Mouse (Mus musculus) heart, adult 2 months (tissue): Measurements from ENCODE around the gene Lbhd1. TPM values are rescaled to one million over a fixed set of nuclear protein-coding genes. Genes with fewer than 3 reads are reported as not detected.

Experiments
- DNase-seq, 2 experiments: peaks; one replicate each; pipeline ENCODE4 v3.0.0; 2021
- H3K27ac ChIP-seq: fragments of 200-600 bp; 2 replicates; pipeline ENCODE4 v1.8.1; 2022
- H3K27me3 ChIP-seq: fragments of 200-500 bp; 2 replicates; pipeline ENCODE4 v1.6.1; 2012; ENCODE audit warnings: mild to moderate bottlenecking, low read length, inconsistent platforms, mixed read lengths; ENCODE audit not compliant: control insufficient read depth, insufficient read depth
- H3K36me3 ChIP-seq: fragments of 200-500 bp; 2 replicates; pipeline ENCODE4 v1.6.1; 2012; ENCODE audit warnings: low read length, inconsistent platforms; ENCODE audit not compliant: control insufficient read depth, insufficient read depth
- H3K4me1 ChIP-seq: fragments of 200-500 bp; 2 replicates; pipeline ENCODE4 v1.6.1; 2011; ENCODE audit warnings: low read length; ENCODE audit not compliant: control insufficient read depth, insufficient read depth
- H3K4me3 ChIP-seq: fragments of 200-600 bp; 2 replicates; pipeline ENCODE4 v1.8.1; 2022
- H3K79me2 ChIP-seq: fragments of 200-500 bp; replicated peaks from 2 replicates; pipeline ENCODE4 v1.6.1; 2012; ENCODE audit warnings: mild to moderate bottlenecking, inconsistent platforms, low read length, moderate library complexity, mixed read lengths; ENCODE audit not compliant: control insufficient read depth, insufficient read depth
- H3K9ac ChIP-seq: fragments of 200-500 bp; 2 replicates; pipeline ENCODE4 v1.6.1; 2012; ENCODE audit warnings: low read depth, mild to moderate bottlenecking, control low read depth, inconsistent platforms, low read length, mixed read lengths
- CTCF ChIP-seq: fragments of 200-600 bp; IDR thresholded peaks from 2 replicates; pipeline ENCODE4 v1.8.1; 2022; ENCODE audit warnings: antibody characterized with exemption, mild to moderate bottlenecking, moderate library complexity
- EP300 ChIP-seq: fragments of 200-500 bp; IDR thresholded peaks from 2 replicates; pipeline ENCODE4 v1.6.1; 2011; ENCODE audit warnings: low read depth, low read length, control low read depth; ENCODE audit not compliant: insufficient read depth
- POLR2A ChIP-seq: fragments of 200-500 bp; IDR thresholded peaks from 2 replicates; pipeline ENCODE4 v1.6.1; 2011; ENCODE audit warnings: mild to moderate bottlenecking, low read depth, low read length, control low read depth; ENCODE audit not compliant: insufficient read depth
- WGBS: fragments of 180-500 bp; shearing (Covaris S2); methylation state at CpG from one replicate; pipeline ENCODE4 v1.1.7; 2018; 5-methylcytosine and 5-hydroxymethylcytosine counted together
- intact Hi-C: fragments of 180-260 bp; cut with DNase I; formaldehyde crosslinking; loops from one replicate; pipeline ENCODE4 v1.15.1; 2025
- polyA plus RNA-seq: library from polyadenylated mRNA; depleted of rRNA; stranded (reverse); fragments of >200 nt; gene quantifications from 2 replicates; pipeline ENCODE4 v1.2.3, GENCODE M21; 2012
- total RNA-seq, 2 experiments: library from RNA; stranded (reverse); gene quantifications; 2 replicates each; pipeline ENCODE4 v1.2.3; 2021

Lbhd1 gene
- total and polyA plus RNA-seq, 3 experiments, result 1.1 to 5.2 (median 4.2) TPM

DNA sequence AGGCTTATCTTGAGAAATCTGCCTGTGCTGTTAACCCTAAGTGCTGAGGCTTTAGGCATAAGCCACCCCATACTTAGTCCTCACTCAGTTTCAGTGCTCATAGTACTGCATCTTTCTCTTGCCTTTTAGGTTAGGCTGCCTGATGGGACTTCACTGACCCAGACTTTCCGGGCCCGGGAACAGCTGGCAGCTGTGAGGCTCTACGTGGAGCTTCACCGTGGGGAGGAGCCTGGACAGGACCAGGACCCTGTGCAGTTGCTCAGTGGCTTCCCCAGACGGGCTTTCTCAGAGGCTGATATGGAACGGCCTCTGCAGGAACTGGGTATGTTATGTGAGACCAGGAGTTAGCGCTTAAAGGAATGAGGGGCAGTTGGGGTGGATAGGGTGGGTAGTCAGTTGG, 8.5 kb upstream of the Lbhd1 start:
- Histone ChIP-seq H3K27me3 (no peaks in the 10 kb centered on the region), H3K4me3 (no peak overlapping the region), H3K4me1 (peaks cover 5% of the 10 kb centered on the region), H3K27ac (no peak overlapping the region), H3K9ac (no peak overlapping the region), H3K36me3 (peaks cover 8% of the 10 kb centered on the region), H3K79me2 (0 out of 2 replicates have a peak, but pooled peaks cover 1% of the 10 kb centered on the region)
- 87% methylated on average over 7 of the region's 7 CpGs for WGBS
- TF ChIP-seq POLR2A, result no peak
- no peak for TF ChIP-seq EP300
- TF ChIP-seq CTCF, result no peak
- no peak for DNase-seq
- intact Hi-C loops, result no loop called here

DNA sequence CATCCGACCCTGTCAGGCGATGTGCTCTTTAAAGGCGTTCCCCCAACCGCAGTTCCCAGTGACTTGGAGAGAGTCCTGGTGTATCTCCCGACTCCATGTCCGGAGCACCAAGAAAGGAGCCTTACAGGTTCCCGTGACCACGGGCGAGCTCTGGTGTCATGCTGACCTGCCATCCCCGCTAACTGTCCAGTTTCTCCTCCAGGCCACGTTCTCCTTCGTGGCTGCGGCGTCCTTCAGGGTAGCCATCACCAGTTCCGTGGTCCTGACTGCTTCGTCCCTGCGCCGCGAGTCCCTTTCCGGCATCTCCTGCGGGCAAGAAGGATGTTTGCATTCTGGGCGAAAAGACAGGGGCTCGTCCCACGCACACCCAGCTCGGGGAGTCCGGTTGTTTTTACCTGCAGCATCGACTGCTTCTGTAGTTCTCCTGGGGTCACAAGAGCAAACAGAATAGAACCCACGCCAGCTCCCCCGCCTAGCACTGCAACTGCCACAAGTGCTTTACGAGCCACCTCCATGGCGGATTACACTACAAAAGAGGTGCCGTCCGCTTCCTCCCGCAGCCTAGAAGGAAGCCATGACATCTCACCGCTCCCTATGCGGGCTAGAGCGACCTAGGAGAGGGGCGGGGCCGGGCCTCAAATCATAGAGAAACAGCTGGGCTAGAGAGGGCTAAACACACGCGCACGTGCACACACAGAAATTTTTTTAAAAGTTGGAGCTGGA, 3.1 kb upstream of the Lbhd1 start, which contains the start of gene Uqcc3:
Uqcc3 (minus strand) TSS at position 613 of the 723 bp plus-strand sequence.
- under 1% methylated on average over 42 of the region's 42 CpGs for WGBS
- TF ChIP-seq POLR2A (peak; percentile 92), CTCF (no peak), EP300 (peak; percentile 74; the same call in 1 of the 2 replicates)
- Histone ChIP-seq H3K27ac (peak within 1 kb of the TSS; percentile 85), H3K36me3 (peaks cover 6% of the 10 kb centered on the region), H3K79me2 (no peaks in the 10 kb centered on the region), H3K9ac (peak within 1 kb of the TSS; percentile 90), H3K4me1 (peaks cover 4% of the 10 kb centered on the region), H3K4me3 (peak within 1 kb of the TSS; percentile 78), H3K27me3 (no peaks in the 10 kb centered on the region)
- peak; percentile 90 to 91 for DNase-seq
- intact Hi-C loops, result loop anchor here (1.0 kb wide), 1 partner anchor 9 kb away; the partner anchor contains the start of gene Ubxn1

DNA sequence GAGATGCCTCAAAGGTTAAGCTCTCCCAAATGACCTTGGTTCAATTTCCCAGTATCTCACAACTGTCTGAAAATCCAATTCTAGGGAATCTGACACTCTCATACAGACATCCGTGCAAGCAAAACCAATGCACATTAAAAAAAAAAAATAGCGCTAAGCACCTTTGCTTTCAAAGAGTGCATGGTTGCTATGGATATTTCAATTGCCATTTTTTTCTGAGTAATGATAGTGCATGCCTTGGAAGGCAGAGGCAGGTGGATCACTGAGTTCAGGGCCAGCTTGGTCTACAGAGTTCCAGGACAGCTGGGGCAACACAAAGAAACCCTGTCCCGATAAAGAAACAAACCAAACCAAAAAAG, 2.5 kb upstream of the Lbhd1 start:
- H3K4me3 ChIP-seq, result peak overlapping the region; percentile 78
- H3K27me3 ChIP-seq, result no peaks in the 10 kb centered on the region
- DNase-seq, result no peak
- H3K9ac ChIP-seq, result no peak overlapping the region
- peaks cover 6% of the 10 kb centered on the region for H3K36me3 ChIP-seq
- TF ChIP-seq EP300 (no peak), CTCF (no peak), POLR2A (no peak)
- WGBS, result 3% methylated on average over 3 of the region's 3 CpGs
- peak overlapping the region; percentile 85 for H3K27ac ChIP-seq
- intact Hi-C loops, result no loop called here
- H3K4me1 ChIP-seq, result peaks cover 4% of the 10 kb centered on the region
- H3K79me2 ChIP-seq, result no peaks in the 10 kb centered on the region

DNA sequence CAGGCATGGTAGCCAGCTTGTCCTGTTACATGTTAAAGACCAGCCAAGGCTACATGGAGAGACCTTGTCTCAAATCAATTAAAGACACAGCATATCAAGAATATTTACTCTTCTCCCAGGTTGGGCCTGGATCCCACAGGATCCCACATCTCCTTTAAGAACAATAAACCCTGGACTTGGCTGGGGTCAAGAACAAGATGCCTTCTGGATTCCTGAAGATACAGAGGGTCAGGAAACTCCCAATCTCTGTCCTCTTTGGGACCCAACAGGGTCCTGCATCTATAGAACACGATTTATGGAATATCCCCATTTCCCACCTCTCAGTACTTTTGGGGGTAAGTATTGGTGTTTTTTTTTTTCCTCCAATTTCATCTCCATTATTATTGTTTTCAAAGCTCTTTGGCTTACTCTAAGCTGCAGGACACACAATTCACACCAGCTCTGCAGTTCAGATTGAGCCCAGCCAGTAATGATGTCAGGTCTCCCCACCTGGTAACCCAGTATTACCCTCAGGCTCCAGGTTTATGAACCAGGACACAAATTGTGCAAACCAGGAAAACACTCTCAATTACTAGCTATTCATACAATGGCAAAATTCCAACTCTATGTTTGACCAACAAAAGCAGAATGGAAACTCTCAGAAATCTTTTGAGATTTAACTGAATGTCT, 3.5 kb downstream of the Lbhd1 start:
- TF ChIP-seq CTCF, result no peak
- no peak for TF ChIP-seq EP300
- TF ChIP-seq POLR2A, result no peak
- H3K27me3 ChIP-seq, result no peaks in the 10 kb centered on the region
- 29% methylated on average over 1 of the region's 1 CpGs for WGBS
- H3K36me3 ChIP-seq, result no peaks in the 10 kb centered on the region; the same call in 1 of the 2 replicates
- peaks cover 3% of the 10 kb centered on the region; the same call in 1 of the 2 replicates for H3K4me1 ChIP-seq
- H3K9ac ChIP-seq, result no peak overlapping the region
- intact Hi-C loops, result no loop called here
- H3K4me3 ChIP-seq, result no peak overlapping the region
- no peaks in the 10 kb centered on the region; the same call in 1 of the 2 replicates for H3K79me2 ChIP-seq
- DNase-seq, result no peak
- H3K27ac ChIP-seq, result no peak overlapping the region

DNA sequence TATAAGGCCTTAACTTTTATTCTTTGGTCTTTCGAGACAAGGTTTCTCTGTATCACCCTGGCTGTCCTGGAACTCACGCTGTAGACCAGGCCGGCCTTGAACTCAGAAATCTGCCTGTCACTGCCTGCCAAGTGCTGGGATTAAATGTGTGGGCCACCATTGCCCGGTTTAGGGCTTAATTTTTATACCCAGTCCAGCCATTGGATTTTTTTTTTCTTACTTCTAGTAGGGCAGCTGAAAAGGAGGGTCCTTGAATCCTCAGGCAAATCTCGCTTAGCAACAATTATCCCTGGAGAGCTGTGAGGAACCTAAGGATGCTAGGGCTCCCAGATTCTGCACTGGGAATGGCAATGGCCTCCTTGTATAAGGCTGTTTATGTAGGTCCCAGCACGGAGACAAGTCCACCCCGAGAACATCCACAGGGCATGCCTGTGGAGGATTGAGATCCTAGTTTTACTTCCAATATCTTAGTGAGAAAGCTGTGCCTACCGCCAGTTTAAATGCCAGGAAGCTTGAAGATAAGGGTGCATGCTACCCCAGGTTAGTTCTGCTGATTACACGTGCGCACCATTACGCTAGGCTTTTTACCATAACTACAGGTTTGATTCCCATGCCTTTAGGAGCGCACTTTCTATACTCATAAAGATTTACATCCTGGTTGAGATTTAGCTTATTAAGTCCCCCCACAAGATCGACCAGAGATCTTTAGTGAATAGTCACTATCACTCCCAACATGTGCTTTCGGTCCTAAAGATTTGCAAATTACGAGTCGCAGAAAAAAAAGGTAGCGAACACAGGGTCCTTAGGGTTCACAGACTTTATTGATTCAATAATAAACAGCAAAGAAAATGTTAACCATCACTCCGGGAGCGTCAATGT, 4.3 kb downstream of the Lbhd1 start:
- peaks cover 3% of the 10 kb centered on the region; the same call in 1 of the 2 replicates for H3K4me1 ChIP-seq
- no peaks in the 10 kb centered on the region for H3K27me3 ChIP-seq
- no peaks in the 10 kb centered on the region; the same call in 1 of the 2 replicates for H3K79me2 ChIP-seq
- no peaks in the 10 kb centered on the region; the same call in 1 of the 2 replicates for H3K36me3 ChIP-seq
- peak overlapping the region; percentile 73 for H3K4me3 ChIP-seq
- peak overlapping the region; percentile 85 for H3K27ac ChIP-seq
- DNase-seq, result no peak
- 25% methylated on average over 19 of the region's 19 CpGs for WGBS
- intact Hi-C loops, result loop anchor here (2.0 kb wide), 1 partner anchor 17 kb away; the partner anchor contains the start of gene Ubxn1
- no peak for TF ChIP-seq CTCF
- TF ChIP-seq POLR2A, result no peak
- no peak for TF ChIP-seq EP300
- peak overlapping the region; percentile 79 for H3K9ac ChIP-seq
